Mouse (Mus musculus): Measurements from ENCODE around the gene Pde4b.

- TF ChIP-seq CTCF (conservative IDR thresholded peaks at IDR 0.05; ENCODE audit: insufficient read depth, insufficient read length, low read depth, low read length) (no peak), POLR2A (IDR thresholded peaks at IDR 0.05; ENCODE audit: low read depth, low read length) (no peak)
These were observed 220.4 kb downstream of the Pde4b start for GRCm38 (mm10) chr4:102307661-102308297.

All from kidney, adult 2 months (tissue).